ENCODE assay signal across 8 mouse cellular contexts in the genomic region with DNA sequence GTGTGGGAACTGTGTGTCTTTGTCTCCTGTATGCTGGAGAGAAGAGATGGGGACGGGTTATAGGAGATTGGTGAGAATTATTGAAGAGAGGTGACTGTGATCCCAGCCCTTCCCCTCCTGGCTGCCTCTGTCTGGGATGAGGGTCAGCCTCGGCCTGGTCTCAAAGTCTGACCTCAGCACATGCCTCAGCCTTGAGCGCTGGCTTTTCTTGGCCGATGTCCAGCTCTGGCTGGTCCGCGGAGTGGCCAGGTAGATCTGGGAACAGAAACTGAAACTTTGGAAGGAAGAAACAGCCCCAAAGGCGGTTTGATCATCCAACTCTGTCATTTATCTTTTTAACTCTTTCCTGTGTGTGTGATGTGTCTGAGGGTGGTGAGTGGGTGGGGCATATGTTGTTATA. TPM values are rescaled to one million over a fixed set of nuclear protein-coding genes. Genes with fewer than 3 reads are reported as not detected.
DNase-seq lines count a peak whose midpoint lies in the region.

No protein-coding gene starts in this region.

- DNase-seq in gastrocnemius, postnatal 25 days = peak; percentile 40
- DNase-seq in gastrocnemius, postnatal 10 days = no peak
- peak; percentile 67 for DNase-seq in adrenal gland, postnatal 14 days
- DNase-seq in kidney, postnatal 25 days = peak; percentile 85 to 92
- DNase-seq in lung, postnatal 36 days = peak; percentile 59
- DNase-seq in embryo, embryonic 10.5 days (ENCODE audit: low spot score) = no peak
- DNase-seq in frontal cortex, postnatal 14 days (ENCODE audit: low spot score in 2 of 2) = no peak
- DNase-seq in layer of hippocampus, postnatal 10 days (ENCODE audit: low spot score in 2 of 2) = no peak

RNA-seq across cellular contexts. Expression of a gene that starts 7.5 kb away (rescaled TPM):
- total RNA-seq in gastrocnemius, postnatal 25 days (2021) = 1 to 10 TPM; 2.8 to 3.0 TPM
- total RNA-seq in gastrocnemius, postnatal 10 days (2021) = 10 to 100 TPM in 1 of 2 experiments, 1 to 10 TPM in 1; 7.2 to 10.1 TPM
- 3.4 and 3.8 TPM in 2 replicates for total RNA-seq in adrenal gland, postnatal 14 days (2021)
- 1 to 10 TPM; 5.1 to 5.6 TPM for total RNA-seq in layer of hippocampus, postnatal 10 days (2021)

RNA-seq across cellular contexts. Expression of a gene that starts 33.9 kb away (rescaled TPM):
- 100 to 1,000 TPM; 234 to 298 TPM for total RNA-seq in gastrocnemius, postnatal 25 days (2021)
- total RNA-seq in gastrocnemius, postnatal 10 days (2021) = 100 to 1,000 TPM; 199 to 247 TPM
- total RNA-seq in adrenal gland, postnatal 14 days (2021) = 3.3 and 6.3 TPM in 2 replicates
- under 1 TPM; 0.55 to 0.89 TPM for total RNA-seq in layer of hippocampus, postnatal 10 days (2021)

RNA-seq across cellular contexts. Expression of a gene that starts 41.4 kb away (rescaled TPM):
- 1 to 10 TPM; 1.8 to 3.5 TPM for total RNA-seq in gastrocnemius, postnatal 25 days (2021)
- total RNA-seq in gastrocnemius, postnatal 10 days (2021) = 10 to 100 TPM in 1 of 2 experiments, 1 to 10 TPM in 1; 6.9 to 11.0 TPM
- total RNA-seq in adrenal gland, postnatal 14 days (2021) = 12.0 and 13.6 TPM in 2 replicates
- 1 to 10 TPM; 1.1 to 2.3 TPM for total RNA-seq in layer of hippocampus, postnatal 10 days (2021)

Comparison
In these comparisons a context has a peak if more than half of its experiments do, and no peak if none do; other contexts are left out.
1. DNase-seq: peak in gastrocnemius, postnatal 25 days (single experiment), adrenal gland, postnatal 14 days (single experiment), kidney, postnatal 25 days (2 of 2) and lung, postnatal 36 days (single experiment); none in gastrocnemius, postnatal 10 days (single experiment), embryo, embryonic 10.5 days (single experiment), frontal cortex, postnatal 14 days (0 of 2) and layer of hippocampus, postnatal 10 days (0 of 2).
2. RNA of a gene that starts 33.9 kb away (total RNA-seq): 234 to 298 TPM in gastrocnemius, postnatal 25 days and 199 to 247 TPM in gastrocnemius, postnatal 10 days; 3.3 to 6.3 TPM in adrenal gland, postnatal 14 days and 0.55 to 0.89 TPM in layer of hippocampus, postnatal 10 days; every median in the first group is over 10 times any median in the second.